Mouse (Mus musculus) cerebellum, adult 2 months (tissue): Measurements from ENCODE around the gene Ptk6. TPM values are rescaled to one million over a fixed set of nuclear protein-coding genes. Genes with fewer than 3 reads are reported as not detected.
"Not testable (repeated sequence)": the region's sequence is repeated elsewhere in the genome, so short reads cannot be mapped to it uniquely, and the experiment has no call there.

Experiments
- DNase-seq, 2 experiments: peaks; one replicate each; pipeline ENCODE4 v3.0.0; 2021
- H3K27ac ChIP-seq: fragments of 200-500 bp; 2 replicates; pipeline ENCODE4 v1.5.1; 2012; ENCODE audit warnings: low read length, control low read depth, inconsistent platforms; ENCODE audit not compliant: insufficient read depth
- H3K27me3 ChIP-seq: fragments of 200-500 bp; 2 replicates; pipeline ENCODE4 v1.6.1; 2012; ENCODE audit warnings: inconsistent platforms, mild to moderate bottlenecking, low read length, moderate library complexity; ENCODE audit not compliant: control insufficient read depth, insufficient read depth
- H3K4me1 ChIP-seq: fragments of 200-500 bp; 2 replicates; pipeline ENCODE4 v1.6.1; 2011; ENCODE audit warnings: low read length; ENCODE audit not compliant: control insufficient read depth, insufficient read depth
- H3K4me3 ChIP-seq: fragments of 200-500 bp; replicated peaks from 2 replicates; pipeline ENCODE3; 2011; ENCODE audit warnings: mild to moderate bottlenecking, low read depth, low read length, control low read depth; ENCODE audit not compliant: insufficient read depth
- CTCF ChIP-seq: fragments of 200-500 bp; IDR thresholded peaks from 2 replicates; pipeline ENCODE4 v1.5.1; 2011; ENCODE audit warnings: low read depth, mild to moderate bottlenecking, control low read depth, low read length, moderate library complexity, borderline replicate concordance; ENCODE audit not compliant: insufficient read depth
- POLR2A ChIP-seq: fragments of 200-500 bp; IDR thresholded peaks from 2 replicates; pipeline ENCODE4 v1.6.1; 2011; ENCODE audit warnings: low read length, control low read depth, borderline replicate concordance; ENCODE audit not compliant: insufficient read depth
- WGBS: fragments of 180-500 bp; shearing (Covaris S2); methylation state at CpG from one replicate; pipeline ENCODE4 v1.1.7; 2018; 5-methylcytosine and 5-hydroxymethylcytosine counted together
- polyA plus RNA-seq: library from polyadenylated mRNA; depleted of rRNA; stranded (reverse); fragments of >200 nt; gene quantifications from 2 replicates; pipeline ENCODE4 v1.2.3, GENCODE M21; 2012

Ptk6 gene
- polyA plus RNA-seq, 1 experiment: 0.07 TPM

GRCm38 (mm10) chr2:181191936-181192335 is 10.7 kb downstream of the Ptk6 start:
- 43% methylated on average over 4 of the region's 4 CpGs for WGBS
- TF ChIP-seq POLR2A (no peak), CTCF (no peak)
- Histone ChIP-seq H3K27ac (no peak overlapping the region), H3K4me1 (peaks cover 4% of the 10 kb centered on the region; the same call in 1 of the 2 replicates), H3K4me3 (no peak overlapping the region), H3K27me3 (no peaks in the 10 kb centered on the region)
- DNase-seq: no peak

- DNase-seq, H3K4me1 ChIP-seq, H3K27me3 ChIP-seq, H3K27ac ChIP-seq, H3K4me3 ChIP-seq: not testable (repeated sequence)
- WGBS: 60% methylated on average over 4 of the region's 4 CpGs
These were observed 11.2 kb downstream of the Ptk6 start for GRCm38 (mm10) chr2:181191385-181191784.

- TF ChIP-seq CTCF (no peak), POLR2A (no peak)
- H3K4me1 ChIP-seq: peaks cover 4% of the 10 kb centered on the region; the same call in 1 of the 2 replicates
- WGBS: 89% methylated on average over 1 of the region's 1 CpGs
- no peak for DNase-seq
- H3K27me3 ChIP-seq: no peaks in the 10 kb centered on the region
- H3K4me3 ChIP-seq: no peak overlapping the region
- H3K27ac ChIP-seq: no peak overlapping the region
These were observed 13.3 kb downstream of the Ptk6 start for GRCm38 (mm10) chr2:181189321-181189720.

GRCm38 (mm10) chr2:181188681-181189080 is 13.9 kb downstream of the Ptk6 start:
- peaks cover 4% of the 10 kb centered on the region; the same call in 1 of the 2 replicates for H3K4me1 ChIP-seq
- 51% methylated on average over 2 of the region's 2 CpGs for WGBS
- peak in 1 of 2 experiments; percentile 15 for DNase-seq
- no peak overlapping the region for H3K4me3 ChIP-seq
- TF ChIP-seq CTCF (no peak), POLR2A (no peak)
- peak overlapping the region; percentile 26; the same call in 1 of the 2 replicates for H3K27ac ChIP-seq
- no peaks in the 10 kb centered on the region for H3K27me3 ChIP-seq

- under 1% methylated on average over 64 of the region's 64 CpGs for WGBS
- Histone ChIP-seq H3K4me1 (peaks cover 4% of the 10 kb centered on the region; the same call in 1 of the 2 replicates), H3K27ac (peak within 1 kb of the TSS; percentile 81), H3K27me3 (no peaks in the 10 kb centered on the region), H3K4me3 (peak within 1 kb of the TSS; percentile 76)
- TF ChIP-seq CTCF: no peak
- peak; percentile 56; the same call in 1 of the 2 replicates for TF ChIP-seq POLR2A
- DNase-seq: peak; percentile 88
These were observed 15.2 kb downstream of the Ptk6 start, which contains the start of gene Ppdpf for GRCm38 (mm10) chr2:181187121-181188000. Gene Ppdpf, plus strand, starts transcription at chr2:181187247.

GRCm38 (mm10) chr2:181186635-181187034 is 16.0 kb downstream of the Ptk6 start:
- WGBS: under 1% methylated on average over 14 of the region's 14 CpGs
- Histone ChIP-seq H3K27me3 (no peaks in the 10 kb centered on the region), H3K4me3 (peak overlapping the region; percentile 76), H3K27ac (peak overlapping the region; percentile 81), H3K4me1 (peaks cover 4% of the 10 kb centered on the region; the same call in 1 of the 2 replicates)
- DNase-seq: peak; percentile 90 to 93
- TF ChIP-seq POLR2A: peak; percentile 38; the same call in 1 of the 2 replicates
- TF ChIP-seq CTCF: peak; percentile 95

GRCm38 (mm10) chr2:181180898-181181297 is 21.7 kb downstream of the Ptk6 start:
- no peaks in the 10 kb centered on the region for H3K27me3 ChIP-seq
- no peak for TF ChIP-seq POLR2A
- TF ChIP-seq CTCF: no peak
- no peak overlapping the region for H3K27ac ChIP-seq
- no peaks in the 10 kb centered on the region for H3K4me1 ChIP-seq
- no peak overlapping the region for H3K4me3 ChIP-seq
- no peak for DNase-seq
- 89% methylated on average over 6 of the region's 6 CpGs for WGBS

GRCm38 (mm10) chr2:181178471-181178870 is 24.1 kb downstream of the Ptk6 start:
- H3K4me1 ChIP-seq: no peaks in the 10 kb centered on the region
- TF ChIP-seq CTCF (no peak), POLR2A (no peak)
- H3K4me3 ChIP-seq: no peak overlapping the region
- H3K27me3 ChIP-seq: no peaks in the 10 kb centered on the region
- H3K27ac ChIP-seq: no peak overlapping the region
- DNase-seq: no peak
- WGBS: 90% methylated on average over 5 of the region's 5 CpGs
